Mouse (Mus musculus): ENCODE data around the gene Glyat. TPM values are rescaled to one million over a fixed set of nuclear protein-coding genes. Genes with fewer than 3 reads are reported as not detected.
"Not testable (repeated sequence)": the region's sequence is repeated elsewhere in the genome, so short reads cannot be mapped to it uniquely, and the experiment has no call there.

Glyat gene
- polyA plus RNA-seq, 1 experiment = 2.5 TPM

GRCm38 (mm10) chr19:12649511-12649910 is 16.4 kb downstream of the Glyat start:
- H3K4me3 ChIP-seq (replicated peaks; ENCODE audit: control insufficient read depth, low read depth, low read length) = no peak overlapping the region
- no peak overlapping the region for H3K27ac ChIP-seq (ENCODE audit: control insufficient read depth, insufficient read depth, low read depth, low read length, poor library complexity)
- TF ChIP-seq POLR2A (IDR thresholded peaks at IDR 0.05; ENCODE audit: borderline replicate concordance, control insufficient read depth, low read depth, low read length) = no peak
- no peak for TF ChIP-seq CTCF (IDR thresholded peaks at IDR 0.05; ENCODE audit: control insufficient read depth, insufficient read depth, low read length)
- H3K4me1 ChIP-seq (ENCODE audit: control insufficient read depth, insufficient read depth, low read length) = no peaks in the 10 kb centered on the region

- H3K27ac ChIP-seq (ENCODE audit: control insufficient read depth, insufficient read depth, low read depth, low read length, poor library complexity) = no peak overlapping the region
- TF ChIP-seq CTCF (IDR thresholded peaks at IDR 0.05; ENCODE audit: control insufficient read depth, insufficient read depth, low read length) (no peak), POLR2A (IDR thresholded peaks at IDR 0.05; ENCODE audit: borderline replicate concordance, control insufficient read depth, low read depth, low read length) (no peak)
- 78% methylated on average over 1 of the region's 1 CpGs for WGBS
- no peak overlapping the region for H3K4me3 ChIP-seq (replicated peaks; ENCODE audit: control insufficient read depth, low read depth, low read length)
- H3K4me1 ChIP-seq (ENCODE audit: control insufficient read depth, insufficient read depth, low read length) = no peaks in the 10 kb centered on the region
Observed at GRCm38 (mm10) chr19:12666156-12666555, 33.0 kb downstream of the Glyat start.

- not testable (repeated sequence) for H3K4me3 ChIP-seq (replicated peaks; ENCODE audit: control insufficient read depth, low read depth, low read length); H3K27ac ChIP-seq (ENCODE audit: control insufficient read depth, insufficient read depth, low read depth, low read length, poor library complexity); H3K4me1 ChIP-seq (ENCODE audit: control insufficient read depth, insufficient read depth, low read length)
- 92% methylated on average over 3 of the region's 3 CpGs for WGBS
Observed at GRCm38 (mm10) chr19:12668601-12669000, 35.5 kb downstream of the Glyat start.

GRCm38 (mm10) chr19:12670139-12670538 is 37.0 kb downstream of the Glyat start, which contains the start of gene Olfr1442:
TSS of gene Olfr1442 (plus strand) at chr19:12670439.
- no peak for TF ChIP-seq CTCF (IDR thresholded peaks at IDR 0.05; ENCODE audit: control insufficient read depth, insufficient read depth, low read length)
- no peak for TF ChIP-seq POLR2A (IDR thresholded peaks at IDR 0.05; ENCODE audit: borderline replicate concordance, control insufficient read depth, low read depth, low read length)

GRCm38 (mm10) chr19:12671051-12671450 is 37.9 kb downstream of the Glyat start:
- no peaks in the 10 kb centered on the region for H3K4me1 ChIP-seq (ENCODE audit: control insufficient read depth, insufficient read depth, low read length)
- no peak overlapping the region for H3K4me3 ChIP-seq (replicated peaks; ENCODE audit: control insufficient read depth, low read depth, low read length)
- TF ChIP-seq POLR2A (IDR thresholded peaks at IDR 0.05; ENCODE audit: borderline replicate concordance, control insufficient read depth, low read depth, low read length) (no peak), CTCF (IDR thresholded peaks at IDR 0.05; ENCODE audit: control insufficient read depth, insufficient read depth, low read length) (no peak)
- no peak overlapping the region for H3K27ac ChIP-seq (ENCODE audit: control insufficient read depth, insufficient read depth, low read depth, low read length, poor library complexity)
- WGBS = 73% methylated on average over 4 of the region's 4 CpGs

More at GRCm38 (mm10) chr19:12670139-12670538, 37.0 kb downstream of the Glyat start, which contains the start of gene Olfr1442:
- Histone ChIP-seq H3K4me3 (replicated peaks; ENCODE audit: control insufficient read depth, low read depth, low read length) (no peak within 1 kb of the TSS), H3K4me1 (ENCODE audit: control insufficient read depth, insufficient read depth, low read length) (no peaks in the 10 kb centered on the region), H3K27ac (ENCODE audit: control insufficient read depth, insufficient read depth, low read depth, low read length, poor library complexity) (no peak within 1 kb of the TSS)

DNA sequence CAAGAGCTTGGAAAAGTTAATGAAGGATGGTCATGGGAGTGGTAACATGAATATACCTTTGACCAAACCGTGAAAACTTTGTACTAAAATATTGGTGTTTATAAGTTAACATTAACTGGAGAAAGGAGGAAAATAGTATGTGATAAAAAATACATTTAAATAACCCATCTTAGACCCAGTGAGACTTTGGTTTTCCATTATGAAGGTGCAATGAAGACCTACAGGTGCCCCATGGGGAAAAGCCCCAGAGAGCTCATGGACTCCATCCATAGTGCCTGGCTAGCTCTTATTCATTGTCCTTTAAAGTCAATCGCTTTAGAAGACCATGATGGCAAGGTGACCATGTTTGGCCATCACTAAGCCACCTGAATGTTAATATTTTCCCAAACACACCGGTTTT is 44.7 kb downstream of the Glyat start, which contains the start of gene Olfr1443:
Olfr1443 (plus strand) TSS at position 301 of the 400 bp plus-strand sequence.
- 52% methylated on average over 3 of the region's 3 CpGs for WGBS

DNA sequence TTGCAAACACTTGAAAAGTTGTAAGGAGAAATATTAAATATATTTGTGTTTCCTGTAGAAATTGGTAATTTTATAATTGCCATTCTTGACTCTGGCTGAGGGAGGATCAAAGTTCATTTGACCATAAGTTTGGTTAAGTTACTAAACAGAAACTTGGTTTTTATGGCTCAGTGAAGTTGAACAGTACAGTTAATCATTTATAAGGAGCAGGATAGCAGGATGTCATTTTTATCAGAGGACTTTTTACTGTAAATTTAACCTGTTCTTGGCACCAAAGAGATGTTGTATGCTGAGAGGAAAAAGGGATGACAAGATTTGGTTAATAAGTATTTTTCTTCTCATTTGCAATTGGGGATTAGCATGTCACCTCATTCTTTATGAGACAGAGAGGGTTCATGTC is 51.5 kb downstream of the Glyat start:
- Histone ChIP-seq H3K4me1 (ENCODE audit: control insufficient read depth, insufficient read depth, low read length) (no peaks in the 10 kb centered on the region), H3K4me3 (replicated peaks; ENCODE audit: control insufficient read depth, low read depth, low read length) (no peak overlapping the region), H3K27ac (ENCODE audit: control insufficient read depth, insufficient read depth, low read depth, low read length, poor library complexity) (no peak overlapping the region)
- TF ChIP-seq CTCF (IDR thresholded peaks at IDR 0.05; ENCODE audit: control insufficient read depth, insufficient read depth, low read length) (no peak), POLR2A (IDR thresholded peaks at IDR 0.05; ENCODE audit: borderline replicate concordance, control insufficient read depth, low read depth, low read length) (no peak)

More for the DNA sequence above, 44.7 kb downstream of the Glyat start, which contains the start of gene Olfr1443:
- H3K27ac ChIP-seq (ENCODE audit: control insufficient read depth, insufficient read depth, low read depth, low read length, poor library complexity) = no peak within 1 kb of the TSS
- H3K4me1 ChIP-seq (ENCODE audit: control insufficient read depth, insufficient read depth, low read length) = no peaks in the 10 kb centered on the region
- TF ChIP-seq CTCF (IDR thresholded peaks at IDR 0.05; ENCODE audit: control insufficient read depth, insufficient read depth, low read length) (no peak), POLR2A (IDR thresholded peaks at IDR 0.05; ENCODE audit: borderline replicate concordance, control insufficient read depth, low read depth, low read length) (no peak)
- H3K4me3 ChIP-seq (replicated peaks; ENCODE audit: control insufficient read depth, low read depth, low read length) = no peak within 1 kb of the TSS

GRCm38 (mm10) chr19:12685231-12685630 is 52.1 kb downstream of the Glyat start:
- Histone ChIP-seq H3K27ac (ENCODE audit: control insufficient read depth, insufficient read depth, low read depth, low read length, poor library complexity) (no peak overlapping the region), H3K4me3 (replicated peaks; ENCODE audit: control insufficient read depth, low read depth, low read length) (no peak overlapping the region), H3K4me1 (ENCODE audit: control insufficient read depth, insufficient read depth, low read length) (no peaks in the 10 kb centered on the region)
- TF ChIP-seq POLR2A (IDR thresholded peaks at IDR 0.05; ENCODE audit: borderline replicate concordance, control insufficient read depth, low read depth, low read length) (no peak), CTCF (IDR thresholded peaks at IDR 0.05; ENCODE audit: control insufficient read depth, insufficient read depth, low read length) (no peak)

- no peak within 1 kb of the TSS for H3K27ac ChIP-seq (ENCODE audit: control insufficient read depth, insufficient read depth, low read depth, low read length, poor library complexity)
- TF ChIP-seq POLR2A (IDR thresholded peaks at IDR 0.05; ENCODE audit: borderline replicate concordance, control insufficient read depth, low read depth, low read length) (no peak), CTCF (IDR thresholded peaks at IDR 0.05; ENCODE audit: control insufficient read depth, insufficient read depth, low read length) (no peak)
- no peak within 1 kb of the TSS for H3K4me3 ChIP-seq (replicated peaks; ENCODE audit: control insufficient read depth, low read depth, low read length)
- WGBS = 65% methylated on average over 3 of the region's 3 CpGs
- H3K4me1 ChIP-seq (ENCODE audit: control insufficient read depth, insufficient read depth, low read length) = no peaks in the 10 kb centered on the region
Observed at GRCm38 (mm10) chr19:12695590-12695989, 62.5 kb downstream of the Glyat start, which contains the start of gene Keg1. TSS of gene Keg1 (plus strand) at chr19:12695786.
